Comparison of ENCODE assay signal across 12 mouse cellular contexts in the genomic region with DNA sequence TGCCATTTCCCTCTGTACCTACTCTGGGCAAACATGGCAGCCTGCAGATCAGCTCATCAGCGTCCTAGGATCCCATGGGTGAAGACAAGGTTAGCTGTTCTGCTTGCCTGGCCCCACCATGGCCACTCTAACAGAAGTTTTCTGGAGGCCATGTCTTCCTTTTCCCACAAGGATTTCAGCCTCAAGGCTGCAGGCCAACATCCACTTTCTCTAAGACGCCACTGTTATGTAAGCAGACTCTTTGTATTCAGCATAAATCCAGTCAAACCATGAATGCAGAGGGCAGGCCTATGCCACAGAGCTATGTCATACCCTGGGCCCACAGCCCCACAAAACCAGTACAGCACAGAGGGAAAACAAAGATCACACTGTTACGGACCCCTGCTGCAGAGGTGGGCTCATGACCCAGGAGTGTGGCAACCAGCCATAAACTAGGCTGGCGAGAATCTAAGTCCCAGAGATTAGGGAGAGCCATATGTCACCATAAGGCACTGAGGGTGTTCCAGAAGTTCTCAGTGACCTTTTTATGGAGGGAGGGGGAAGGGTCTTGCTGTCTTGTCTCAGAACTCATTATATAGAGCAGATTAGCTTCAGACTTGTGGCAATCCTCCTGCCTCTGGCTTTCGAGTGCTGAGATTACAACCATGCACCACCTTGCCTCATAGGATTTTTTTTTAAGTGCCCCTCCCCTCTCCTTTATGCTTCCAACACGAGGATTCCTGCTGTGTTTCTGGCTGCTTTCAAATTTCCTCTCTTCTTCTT.
A peak's percentile ranks its signal among the peaks of the same experiment; 100 is the strongest.
DNase-seq lines count a peak whose midpoint lies in the region; ATAC-seq and TF ChIP-seq lines count a peak whose summit lies in the region.
"Had no signal": no experiment of that assay in that cellular context is flagged by ENCODE, and none has a peak within 500 bp of the region (broad histone marks: within the 10 kb centered on the region; RNA-seq: fewer than 3 reads in every experiment).

No protein-coding gene starts in this region.

- no peaks in the 10 kb centered on the region for H3K9me3 ChIP-seq in kidney, embryonic 16.5 days (ENCODE audit: low read length)
- H3K9me3 ChIP-seq in forebrain, embryonic 13.5 days (replicated peaks): no peaks in the 10 kb centered on the region
- no peaks in the 10 kb centered on the region for H3K9me3 ChIP-seq in intestine, embryonic 16.5 days (ENCODE audit: control insufficient read depth, low read length)
- H3K9me3 ChIP-seq: G1E; megakaryocyte, embryonic 14.5 days had no signal

- no peak overlapping the region for H3K4me3 ChIP-seq in kidney, embryonic 16.5 days (ENCODE audit: low read length)
- H3K4me3 ChIP-seq in forebrain, embryonic 13.5 days: no peak overlapping the region
- H3K4me3 ChIP-seq in intestine, embryonic 16.5 days (ENCODE audit: low read length): no peak overlapping the region
- H3K4me3 ChIP-seq in olfactory bulb, adult 2 months (ENCODE audit: insufficient read depth, low read depth, low read length): no peak overlapping the region
- H3K4me3 ChIP-seq: megakaryocyte, embryonic 14.5 days had no signal

- TF ChIP-seq CTCF in olfactory bulb, adult 2 months (IDR thresholded peaks at IDR 0.05; ENCODE audit: insufficient read depth, low read depth, low read length): no peak

- no peak for TF ChIP-seq POLR2A in olfactory bulb, adult 2 months (IDR thresholded peaks at IDR 0.05; ENCODE audit: insufficient read depth, low read depth, low read length)

- no peak for DNase-seq in kidney, postnatal 10 days
- DNase-seq in adrenal gland, adult (ENCODE audit: inconsistent age in 2 of 2, low spot score in 1 of 2): no peak
- no peak for DNase-seq in right cerebral cortex, postnatal 25 days
- no peak for DNase-seq in layer of hippocampus, postnatal 14 days (ENCODE audit: low spot score in 2 of 2)
- DNase-seq: layer of hippocampus, adult 9-11 months; spleen, adult 18-20 months had no signal

- 54% methylated on average over 6 of the region's 6 CpGs for WGBS in kidney, embryonic 16.5 days
- WGBS in forebrain, embryonic 13.5 days: 34% methylated on average over 6 of the region's 6 CpGs
- WGBS in intestine, embryonic 16.5 days: 52% methylated on average over 6 of the region's 6 CpGs
- WGBS in olfactory bulb, adult 2 months: 48% methylated on average over 6 of the region's 6 CpGs

- H3K9ac ChIP-seq in kidney, embryonic 16.5 days (replicated peaks; ENCODE audit: low read length): no peak overlapping the region
- 0 out of 2 replicates have a peak overlapping the region, but pooled peaks have one; percentile 12 for H3K9ac ChIP-seq in forebrain, embryonic 13.5 days
- H3K9ac ChIP-seq in intestine, embryonic 16.5 days (ENCODE audit: low read depth, low read length): peak overlapping the region; percentile 39; the same call in 1 of the 2 replicates

- H3K4me1 ChIP-seq in kidney, embryonic 16.5 days (ENCODE audit: insufficient read depth, low read length): peaks cover 10% of the 10 kb centered on the region
- peaks cover 11% of the 10 kb centered on the region for H3K4me1 ChIP-seq in forebrain, embryonic 13.5 days
- peaks cover 11% of the 10 kb centered on the region for H3K4me1 ChIP-seq in intestine, embryonic 16.5 days (ENCODE audit: control insufficient read depth, insufficient read depth, low read length)
- peaks cover 4% of the 10 kb centered on the region; the same call in 1 of the 2 replicates for H3K4me1 ChIP-seq in olfactory bulb, adult 2 months (ENCODE audit: control insufficient read depth, insufficient read depth, low read length)

- ATAC-seq in kidney, embryonic 16.5 days (ENCODE audit: low FRiP score, low TSS enrichment): peak; percentile 56; the same call in 1 of the 2 replicates
- ATAC-seq in forebrain, embryonic 13.5 days: peak; percentile 84
- ATAC-seq in intestine, embryonic 16.5 days: peak; percentile 54

- H3K36me3 ChIP-seq in kidney, embryonic 16.5 days (ENCODE audit: insufficient read depth, low read length): no peaks in the 10 kb centered on the region
- no peaks in the 10 kb centered on the region for H3K36me3 ChIP-seq in forebrain, embryonic 13.5 days (ENCODE audit: poor library complexity, severe bottlenecking)
- H3K36me3 ChIP-seq in intestine, embryonic 16.5 days (ENCODE audit: control insufficient read depth, insufficient read depth, low read length): no peaks in the 10 kb centered on the region
- H3K36me3 ChIP-seq: G1E had no signal

- H3K27me3 ChIP-seq in kidney, embryonic 16.5 days (ENCODE audit: insufficient read depth, low read length): no peaks in the 10 kb centered on the region
- H3K27me3 ChIP-seq in forebrain, embryonic 13.5 days: no peaks in the 10 kb centered on the region
- H3K27me3 ChIP-seq in intestine, embryonic 16.5 days (replicated peaks; ENCODE audit: control insufficient read depth, insufficient read depth, low read length): no peaks in the 10 kb centered on the region

- peak overlapping the region; percentile 50 for H3K27ac ChIP-seq in kidney, embryonic 16.5 days (ENCODE audit: low read length)
- peak overlapping the region; percentile 35; the same call in 1 of the 2 replicates for H3K27ac ChIP-seq in forebrain, embryonic 13.5 days
- H3K27ac ChIP-seq in intestine, embryonic 16.5 days (ENCODE audit: low read length): peak overlapping the region; percentile 58
- H3K27ac ChIP-seq in olfactory bulb, adult 2 months (ENCODE audit: insufficient read depth, low read depth, low read length): peak overlapping the region; percentile 20; the same call in 1 of the 2 replicates

- H3K4me2 ChIP-seq in kidney, embryonic 16.5 days (replicated peaks; ENCODE audit: low read depth, low read length): peak overlapping the region; percentile 13; the same call in 1 of the 2 replicates
- H3K4me2 ChIP-seq in forebrain, embryonic 13.5 days: no peak overlapping the region
- no peak overlapping the region for H3K4me2 ChIP-seq in intestine, embryonic 16.5 days (ENCODE audit: low read depth, low read length)
